1 mouse cellular context compared by ENCODE assay signal in the genomic region with DNA sequence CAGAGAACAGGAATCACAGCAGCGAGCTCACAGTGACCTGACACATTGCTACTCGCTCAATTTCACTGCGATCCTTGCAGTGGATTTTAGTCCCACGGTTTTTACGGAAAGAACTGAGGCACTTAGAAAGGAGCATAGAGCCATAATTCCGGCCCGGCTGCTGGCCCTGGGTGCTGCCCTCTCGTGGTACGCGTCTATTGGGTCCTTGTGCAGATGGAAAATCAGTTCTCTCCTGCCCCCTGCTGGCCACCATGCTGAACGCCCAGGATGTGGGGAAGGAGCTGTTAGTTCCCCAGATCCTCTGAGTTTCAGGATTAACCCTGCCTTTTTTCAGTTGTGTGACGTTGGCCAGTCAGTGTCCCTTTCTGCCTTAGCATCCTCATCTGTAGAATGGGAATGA.
TF ChIP-seq lines count a peak whose summit lies in the region.

No protein-coding gene starts in this region.

TF ChIP-seq in myocyte, 11 proteins besides CTCF, POLR2A, EP300 and RAD21 (continued from another document):
- no peak for TF ChIP-seq MYOD1 (IDR thresholded peaks at IDR 0.05; ENCODE audit: control insufficient read depth in 1 of 3, insufficient read length in 2 of 3, low read depth in 2 of 3)
